Mouse (Mus musculus): ENCODE measurements around the gene Inka2. TPM values are rescaled to one million over a fixed set of nuclear protein-coding genes. Genes with fewer than 3 reads are reported as not detected.
A peak's percentile ranks its signal among the peaks of the same experiment; 100 is the strongest.

Gene Inka2
- polyA plus RNA-seq, 1 experiment from 2014 or later: 2.6 TPM

GRCm38 (mm10) chr3:105737070-105737469 lies 32.7 kb downstream of the Inka2 start:
- no peak for ATAC-seq (ENCODE audit: borderline replicate concordance, extremely low read depth, low FRiP score, low TSS enrichment)

GRCm38 (mm10) chr3:105737666-105738065 lies 33.3 kb downstream of the Inka2 start:
- Histone ChIP-seq H3K27me3 (no peaks in the 10 kb centered on the region), H3K4me3 (no peak overlapping the region), H3K27ac (no peak overlapping the region), H3K9me3 (no peaks in the 10 kb centered on the region), H3K4me2 (no peak overlapping the region), H3K36me3 (peaks cover 24% of the 10 kb centered on the region; the same call in 1 of the 2 replicates), H3K4me1 (no peaks in the 10 kb centered on the region; the same call in 1 of the 2 replicates), H3K9ac (no peak overlapping the region)
- ATAC-seq (ENCODE audit: borderline replicate concordance, extremely low read depth, low FRiP score, low TSS enrichment): no peak
- 79% methylated on average over 3 of the region's 3 CpGs for WGBS

More at GRCm38 (mm10) chr3:105737070-105737469, 32.7 kb downstream of the Inka2 start:
- Histone ChIP-seq H3K9me3 (no peaks in the 10 kb centered on the region), H3K4me2 (no peak overlapping the region), H3K27ac (no peak overlapping the region), H3K4me1 (no peaks in the 10 kb centered on the region; the same call in 1 of the 2 replicates), H3K4me3 (no peak overlapping the region), H3K36me3 (peaks cover 24% of the 10 kb centered on the region; the same call in 1 of the 2 replicates), H3K9ac (no peak overlapping the region), H3K27me3 (no peaks in the 10 kb centered on the region)
- WGBS: 85% methylated on average over 7 of the region's 7 CpGs

- Histone ChIP-seq H3K4me1 (no peaks in the 10 kb centered on the region), H3K9ac (no peak overlapping the region), H3K4me2 (no peak overlapping the region), H3K9me3 (no peaks in the 10 kb centered on the region), H3K36me3 (peaks cover 10% of the 10 kb centered on the region; the same call in 1 of the 2 replicates), H3K4me3 (no peak overlapping the region), H3K27me3 (no peaks in the 10 kb centered on the region), H3K27ac (no peak overlapping the region)
- no peak for ATAC-seq (ENCODE audit: borderline replicate concordance, extremely low read depth, low FRiP score, low TSS enrichment)
- 65% methylated on average over 2 of the region's 2 CpGs for WGBS
Measured at GRCm38 (mm10) chr3:105746542-105746941, 42.1 kb downstream of the Inka2 start.

DNA sequence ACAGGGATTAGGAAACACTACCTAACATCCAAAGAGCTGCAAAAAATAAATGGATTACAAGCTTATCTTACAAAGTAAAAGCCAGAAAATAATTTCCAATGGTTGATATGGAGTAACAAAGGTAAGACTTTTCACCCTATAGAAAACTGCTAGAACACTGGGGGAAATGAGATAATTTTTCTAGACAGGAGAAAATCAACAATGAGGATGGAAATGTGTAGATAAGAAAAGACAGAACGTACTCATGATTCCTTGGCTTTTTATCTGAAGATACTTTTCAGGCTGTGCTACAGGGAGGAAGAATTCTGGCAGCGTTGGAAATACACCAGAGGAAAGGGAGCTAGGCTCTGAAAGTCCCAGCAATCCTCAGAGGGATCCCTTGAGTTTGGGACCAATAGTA lies 46.4 kb downstream of the Inka2 start:
- 60% methylated on average over 2 of the region's 2 CpGs for WGBS
- peaks cover 6% of the 10 kb centered on the region; the same call in 1 of the 2 replicates for H3K4me1 ChIP-seq
- no peak overlapping the region for H3K9ac ChIP-seq
- H3K27me3 ChIP-seq: no peaks in the 10 kb centered on the region
- no peak overlapping the region for H3K27ac ChIP-seq
- no peak overlapping the region for H3K4me3 ChIP-seq
- no peaks in the 10 kb centered on the region for H3K9me3 ChIP-seq
- H3K36me3 ChIP-seq: peaks cover 10% of the 10 kb centered on the region; the same call in 1 of the 2 replicates
- H3K4me2 ChIP-seq: no peak overlapping the region
- ATAC-seq (ENCODE audit: borderline replicate concordance, extremely low read depth, low FRiP score, low TSS enrichment): no peak

DNA sequence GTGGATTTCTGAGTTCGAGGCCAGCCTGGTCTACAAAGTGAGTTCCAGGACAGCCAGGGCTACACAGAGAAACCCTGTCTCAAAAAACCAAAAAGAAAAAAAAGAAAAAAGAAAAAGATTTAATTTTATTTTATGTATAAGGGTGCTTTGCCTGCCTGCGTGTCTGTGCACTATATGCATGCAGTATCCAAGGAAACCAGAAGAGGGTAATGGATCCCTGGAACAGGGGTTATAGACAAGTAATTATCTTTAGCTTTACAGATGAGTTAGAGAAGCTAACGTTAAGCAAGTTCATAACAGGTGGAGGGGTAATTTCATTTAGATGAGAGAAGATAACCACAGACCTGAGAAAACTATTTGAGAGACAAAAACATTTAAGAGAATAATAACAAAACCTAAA lies 49.8 kb downstream of the Inka2 start:
- H3K27ac ChIP-seq: no peak overlapping the region

GRCm38 (mm10) chr3:105755123-105755522 lies 50.7 kb downstream of the Inka2 start:
- Histone ChIP-seq H3K27ac (no peak overlapping the region), H3K4me2 (no peak overlapping the region), H3K9me3 (no peaks in the 10 kb centered on the region), H3K4me3 (no peak overlapping the region), H3K27me3 (no peaks in the 10 kb centered on the region), H3K36me3 (no peaks in the 10 kb centered on the region), H3K9ac (no peak overlapping the region), H3K4me1 (peaks cover 19% of the 10 kb centered on the region)
- WGBS: 78% methylated on average over 9 of the region's 9 CpGs
- no peak; the same call in 1 of the 2 replicates for ATAC-seq (ENCODE audit: borderline replicate concordance, extremely low read depth, low FRiP score, low TSS enrichment)

More for the DNA sequence above, 49.8 kb downstream of the Inka2 start:
- Histone ChIP-seq H3K4me1 (peaks cover 19% of the 10 kb centered on the region), H3K9ac (no peak overlapping the region), H3K4me2 (no peak overlapping the region), H3K36me3 (peaks cover 4% of the 10 kb centered on the region; the same call in 1 of the 2 replicates), H3K4me3 (no peak overlapping the region), H3K9me3 (no peaks in the 10 kb centered on the region), H3K27me3 (no peaks in the 10 kb centered on the region)
- 79% methylated on average over 3 of the region's 3 CpGs for WGBS
- ATAC-seq (ENCODE audit: borderline replicate concordance, extremely low read depth, low FRiP score, low TSS enrichment): no peak

GRCm38 (mm10) chr3:105756505-105756904 lies 52.1 kb downstream of the Inka2 start:
- Histone ChIP-seq H3K9ac (no peak overlapping the region), H3K27me3 (no peaks in the 10 kb centered on the region), H3K9me3 (no peaks in the 10 kb centered on the region), H3K27ac (peak overlapping the region; percentile 10; the same call in 1 of the 2 replicates), H3K4me3 (no peak overlapping the region), H3K4me2 (no peak overlapping the region), H3K36me3 (no peaks in the 10 kb centered on the region), H3K4me1 (peaks cover 19% of the 10 kb centered on the region)
- WGBS: 71% methylated on average over 2 of the region's 2 CpGs
- no peak for ATAC-seq (ENCODE audit: borderline replicate concordance, extremely low read depth, low FRiP score, low TSS enrichment)

- Histone ChIP-seq H3K9me3 (no peaks in the 10 kb centered on the region), H3K27me3 (no peaks in the 10 kb centered on the region), H3K4me3 (no peak overlapping the region), H3K36me3 (no peaks in the 10 kb centered on the region), H3K4me1 (peaks cover 19% of the 10 kb centered on the region), H3K4me2 (no peak overlapping the region), H3K27ac (no peak overlapping the region), H3K9ac (no peak overlapping the region)
- WGBS: 62% methylated on average over 6 of the region's 6 CpGs
- ATAC-seq (ENCODE audit: borderline replicate concordance, extremely low read depth, low FRiP score, low TSS enrichment): no peak
Measured at GRCm38 (mm10) chr3:105757323-105758083, 53.1 kb downstream of the Inka2 start.

- Histone ChIP-seq H3K27ac (no peak overlapping the region), H3K4me2 (no peak overlapping the region), H3K27me3 (no peaks in the 10 kb centered on the region), H3K9me3 (no peaks in the 10 kb centered on the region), H3K36me3 (no peaks in the 10 kb centered on the region), H3K4me3 (no peak overlapping the region), H3K9ac (no peak overlapping the region), H3K4me1 (peaks cover 19% of the 10 kb centered on the region)
- no peak for ATAC-seq (ENCODE audit: borderline replicate concordance, extremely low read depth, low FRiP score, low TSS enrichment)
Measured at GRCm38 (mm10) chr3:105758098-105758497, 53.7 kb downstream of the Inka2 start.

- no peaks in the 10 kb centered on the region for H3K9me3 ChIP-seq
Measured at GRCm38 (mm10) chr3:105758658-105759057, 54.3 kb downstream of the Inka2 start.

GRCm38 (mm10) chr3:105760063-105760462 lies 55.7 kb downstream of the Inka2 start:
- no peak overlapping the region for H3K27ac ChIP-seq
- ATAC-seq (ENCODE audit: borderline replicate concordance, extremely low read depth, low FRiP score, low TSS enrichment): no peak
- no peaks in the 10 kb centered on the region for H3K27me3 ChIP-seq
- H3K4me2 ChIP-seq: no peak overlapping the region
- no peak overlapping the region for H3K4me3 ChIP-seq
- peaks cover 24% of the 10 kb centered on the region for H3K4me1 ChIP-seq
- no peak overlapping the region for H3K9ac ChIP-seq
- WGBS: 93% methylated on average over 3 of the region's 3 CpGs
- H3K9me3 ChIP-seq: no peaks in the 10 kb centered on the region
- H3K36me3 ChIP-seq: no peaks in the 10 kb centered on the region

More at GRCm38 (mm10) chr3:105758658-105759057, 54.3 kb downstream of the Inka2 start:
- H3K4me1 ChIP-seq: peaks cover 23% of the 10 kb centered on the region
- WGBS: 77% methylated on average over 4 of the region's 4 CpGs
- no peak overlapping the region for H3K4me3 ChIP-seq
- no peak overlapping the region for H3K27ac ChIP-seq
- H3K4me2 ChIP-seq: no peak overlapping the region
- no peak overlapping the region for H3K9ac ChIP-seq
- H3K27me3 ChIP-seq: no peaks in the 10 kb centered on the region
- no peaks in the 10 kb centered on the region for H3K36me3 ChIP-seq
- ATAC-seq (ENCODE audit: borderline replicate concordance, extremely low read depth, low FRiP score, low TSS enrichment): no peak

DNA sequence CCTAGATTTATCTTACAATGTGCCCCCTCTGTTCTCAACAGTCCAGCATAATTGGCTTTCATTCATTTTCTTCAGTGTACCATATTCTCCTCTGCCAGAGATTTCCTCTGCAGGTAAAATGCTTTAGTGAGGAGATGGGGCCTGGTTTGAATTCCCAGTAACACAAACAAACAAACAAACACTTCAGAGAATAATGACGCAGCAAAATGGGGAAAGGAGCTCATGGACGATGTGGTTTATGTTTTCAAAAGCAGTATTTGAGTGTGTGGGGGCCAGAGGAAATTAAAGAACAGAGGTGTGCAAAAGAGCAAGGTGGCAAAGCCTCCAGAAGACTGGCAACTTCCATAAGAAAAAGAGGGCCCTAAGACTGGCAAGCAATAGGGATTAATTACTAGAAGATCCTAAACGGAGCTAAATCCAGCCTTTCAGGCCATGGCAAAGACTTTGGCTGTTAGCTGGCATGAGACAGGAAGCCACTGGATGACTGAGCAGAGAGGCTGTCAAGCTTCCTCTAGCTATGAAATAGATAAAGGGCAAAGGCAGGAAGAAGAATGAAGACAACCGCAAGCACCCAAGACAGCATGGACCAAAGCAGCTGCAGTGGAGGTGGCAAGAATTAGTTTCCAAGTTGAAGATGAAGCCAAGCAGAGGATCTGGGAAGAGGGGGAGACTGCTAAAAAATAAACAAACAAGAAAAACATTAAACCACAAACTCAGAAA lies 58.9 kb downstream of the Inka2 start:
- no peak for ATAC-seq (ENCODE audit: borderline replicate concordance, extremely low read depth, low FRiP score, low TSS enrichment)
- no peak overlapping the region for H3K27ac ChIP-seq
- H3K36me3 ChIP-seq: no peaks in the 10 kb centered on the region
- no peaks in the 10 kb centered on the region for H3K9me3 ChIP-seq
- 0 out of 2 replicates have a peak, but pooled peaks cover 5% of the 10 kb centered on the region for H3K4me1 ChIP-seq
- H3K27me3 ChIP-seq: no peaks in the 10 kb centered on the region
- no peak overlapping the region for H3K4me2 ChIP-seq
- H3K9ac ChIP-seq: no peak overlapping the region
- H3K4me3 ChIP-seq: no peak overlapping the region
- WGBS: 63% methylated on average over 4 of the region's 4 CpGs
